Mouse (Mus musculus): ENCODE measurements at regions not wholly inside any gene's neighbourhood (a gene's known extent, or its start where the extent isn't known, plus 50 kb on each side); places are given as distances from the start of the nearest gene placed in this dataset.

DNA sequence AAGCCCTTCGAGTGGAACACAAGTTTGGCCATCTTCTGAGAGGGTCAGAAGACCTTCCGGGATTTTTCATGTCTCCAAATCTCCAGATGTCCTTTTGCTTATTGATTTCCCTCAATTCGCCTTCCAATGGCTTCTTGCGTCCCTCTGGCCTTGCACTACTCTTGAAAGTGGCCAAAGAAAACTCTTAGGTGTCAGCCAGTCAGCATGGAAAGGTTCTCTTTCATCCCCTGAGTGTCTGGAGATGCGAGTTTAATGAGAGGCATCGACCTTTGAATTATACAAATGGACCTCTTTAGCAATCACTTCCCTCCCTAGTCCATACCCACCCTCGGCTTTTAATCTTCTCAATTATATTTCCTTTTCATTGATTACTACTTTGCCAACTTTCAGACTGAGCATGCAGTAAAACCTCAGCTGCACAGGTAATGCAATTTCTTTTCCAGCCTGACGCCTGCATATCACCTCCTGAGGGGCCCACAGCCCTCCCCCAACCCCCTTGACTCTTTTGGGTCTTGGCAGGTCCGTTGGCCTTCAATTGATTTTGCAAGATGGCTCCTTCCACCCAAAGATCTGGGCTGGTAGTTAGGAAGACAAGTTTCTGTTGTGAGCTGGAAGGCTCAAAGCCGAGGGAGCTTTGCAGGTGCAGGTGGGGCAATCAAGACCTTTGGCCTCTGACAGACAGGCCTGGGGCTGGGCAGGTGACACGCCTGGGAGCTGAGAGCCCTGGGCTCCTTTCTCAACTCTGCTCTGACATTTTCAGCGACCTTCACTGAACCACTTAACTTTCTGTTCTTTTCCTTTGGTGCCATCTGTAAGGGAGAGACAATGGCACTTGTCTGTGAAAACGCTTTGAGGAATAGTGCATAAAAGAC is 461.8 kb downstream of the Ccdc171 start:
- DNase-seq: no peak

DNA sequence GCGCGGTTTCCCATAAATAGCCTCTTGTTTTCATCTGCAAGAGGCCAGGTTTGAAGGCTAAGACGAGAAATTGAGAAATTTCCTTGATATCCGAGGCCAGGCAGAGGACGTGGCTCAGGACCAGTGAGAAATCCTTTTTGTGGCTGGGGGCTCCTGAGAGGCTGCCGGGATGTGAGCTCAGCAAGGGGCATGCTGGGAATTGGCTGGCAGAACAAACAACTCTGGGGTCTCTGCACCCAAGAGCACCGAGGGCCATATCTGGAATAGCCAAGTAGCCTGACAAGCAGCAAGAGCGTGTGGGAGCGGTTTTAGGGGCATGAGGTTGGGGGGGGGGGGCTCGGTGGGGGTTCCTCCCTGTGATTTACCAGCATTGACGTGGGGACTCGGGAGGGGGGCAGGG is 462.5 kb downstream of the Ccdc171 start:
- no peak for DNase-seq

DNA sequence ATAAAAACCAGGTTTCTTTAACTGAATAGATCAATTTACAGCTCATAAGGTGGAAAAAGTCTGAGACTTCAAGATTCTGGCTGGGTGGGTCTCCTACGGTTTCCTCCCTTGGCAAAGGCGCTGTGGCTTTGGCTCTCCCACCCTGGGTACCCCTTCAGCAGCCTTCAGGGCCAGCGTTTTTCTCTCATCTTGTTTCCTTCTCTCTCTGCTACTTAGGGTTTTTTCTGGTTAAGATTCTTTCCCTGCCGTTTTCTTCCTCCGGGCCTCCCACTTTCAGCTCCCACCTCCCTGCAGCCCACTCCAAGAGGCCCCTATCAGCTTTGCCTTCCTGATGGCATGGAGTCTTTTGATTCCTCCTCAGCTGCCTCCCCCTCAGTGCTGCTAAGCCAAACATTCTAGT is 463.0 kb downstream of the Ccdc171 start:
- DNase-seq: no peak

DNA sequence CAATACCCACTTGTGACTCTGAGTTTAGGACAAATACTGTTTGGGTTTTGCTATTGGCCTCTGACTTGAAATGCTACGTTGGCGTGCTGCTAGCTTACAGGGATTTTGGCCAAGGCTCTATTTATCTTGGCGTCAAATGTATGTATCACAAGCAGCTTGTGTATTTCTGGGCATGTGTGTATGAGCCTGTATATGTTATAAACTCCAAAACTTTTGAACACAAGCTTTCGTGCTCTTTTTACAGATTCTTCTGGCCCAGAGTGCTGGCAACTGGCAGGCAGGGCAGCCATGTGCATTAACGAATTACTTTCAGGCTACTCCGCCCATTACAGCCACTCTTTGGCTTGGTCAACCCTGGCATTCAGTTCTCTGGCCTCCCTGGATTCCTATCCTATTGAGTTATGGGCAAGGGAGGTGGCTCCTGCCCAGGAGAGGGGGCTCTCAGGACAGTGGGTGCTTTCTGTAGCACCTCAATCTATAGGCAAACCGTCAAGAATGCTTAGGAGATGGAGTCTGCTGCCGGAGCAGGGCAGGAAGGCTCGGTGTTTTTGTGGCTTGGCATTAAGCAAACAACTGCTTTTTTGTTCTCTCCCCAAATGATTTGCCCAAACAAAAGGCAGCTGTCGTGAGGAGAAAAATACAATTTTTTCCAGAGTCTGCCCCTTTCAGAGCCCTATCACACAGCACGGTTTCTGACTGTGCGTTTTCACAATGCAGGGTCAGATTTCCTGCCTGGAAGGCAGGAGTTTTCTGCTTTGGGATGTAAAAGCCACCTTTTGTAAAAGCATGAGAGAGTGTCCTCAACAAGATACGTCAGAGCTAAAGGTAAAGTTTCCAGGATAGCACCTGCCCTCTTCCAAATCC is 465.0 kb downstream of the Ccdc171 start:
- DNase-seq: no peak

DNA sequence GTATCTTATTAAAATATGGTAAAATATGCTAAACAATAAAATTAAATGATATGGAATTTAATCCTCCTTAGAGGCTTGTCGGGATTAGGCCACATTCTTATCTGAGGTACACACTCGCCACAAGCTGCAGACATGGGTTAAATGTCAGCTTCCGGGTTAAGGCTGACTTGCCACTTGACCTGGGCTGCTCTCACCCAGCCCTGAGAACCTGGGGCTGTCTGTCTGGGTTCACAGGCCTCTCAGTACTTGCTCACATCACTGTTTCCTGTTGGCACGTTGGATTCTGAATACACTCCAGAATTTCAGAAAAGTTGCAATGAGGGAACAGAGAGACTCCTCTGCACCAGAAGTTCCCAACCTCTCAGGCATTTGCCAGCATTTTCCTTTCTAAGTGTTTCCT is 465.9 kb downstream of the Ccdc171 start:
- no peak for DNase-seq

DNA sequence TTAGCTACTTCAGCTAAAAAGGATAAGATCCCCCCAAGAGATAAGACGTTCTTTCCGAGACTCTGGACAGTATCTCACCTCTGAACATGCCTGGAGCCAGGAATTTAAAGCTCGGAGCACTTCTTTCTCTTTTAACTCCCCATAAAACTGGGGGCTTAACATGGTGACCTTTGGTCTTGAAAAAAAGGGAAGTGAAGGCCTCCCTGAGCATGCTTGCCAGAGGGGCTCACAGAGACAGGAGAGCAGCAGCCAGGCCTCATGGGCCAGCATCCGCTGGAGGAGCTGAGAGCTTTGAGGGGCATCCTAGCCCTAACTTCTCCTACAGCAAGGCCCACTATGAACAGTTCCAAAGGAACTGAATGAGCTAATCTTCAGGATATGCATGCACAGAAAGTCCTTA is 471.7 kb downstream of the Ccdc171 start:
- DNase-seq: no peak

DNA sequence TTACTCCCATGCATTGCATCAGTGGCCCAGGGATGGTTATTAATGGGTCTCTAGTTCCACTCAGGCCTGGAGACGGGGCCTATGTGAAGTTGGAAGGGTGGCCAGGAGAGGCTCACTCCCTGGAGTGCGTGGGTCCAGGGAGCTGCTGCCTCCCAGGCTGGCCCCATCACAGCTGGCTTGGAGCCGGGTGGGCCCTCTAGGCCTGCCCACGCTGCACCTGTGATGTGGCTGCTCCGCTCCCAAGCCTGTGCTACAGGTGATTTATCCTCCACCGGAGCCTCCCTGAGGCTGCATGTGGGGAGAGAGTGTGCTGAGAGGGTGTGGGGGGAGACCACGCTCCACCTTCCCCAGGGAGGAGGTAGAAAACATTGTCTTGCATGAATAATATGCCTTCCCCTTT is 476.3 kb downstream of the Ccdc171 start:
- DNase-seq: no peak

DNA sequence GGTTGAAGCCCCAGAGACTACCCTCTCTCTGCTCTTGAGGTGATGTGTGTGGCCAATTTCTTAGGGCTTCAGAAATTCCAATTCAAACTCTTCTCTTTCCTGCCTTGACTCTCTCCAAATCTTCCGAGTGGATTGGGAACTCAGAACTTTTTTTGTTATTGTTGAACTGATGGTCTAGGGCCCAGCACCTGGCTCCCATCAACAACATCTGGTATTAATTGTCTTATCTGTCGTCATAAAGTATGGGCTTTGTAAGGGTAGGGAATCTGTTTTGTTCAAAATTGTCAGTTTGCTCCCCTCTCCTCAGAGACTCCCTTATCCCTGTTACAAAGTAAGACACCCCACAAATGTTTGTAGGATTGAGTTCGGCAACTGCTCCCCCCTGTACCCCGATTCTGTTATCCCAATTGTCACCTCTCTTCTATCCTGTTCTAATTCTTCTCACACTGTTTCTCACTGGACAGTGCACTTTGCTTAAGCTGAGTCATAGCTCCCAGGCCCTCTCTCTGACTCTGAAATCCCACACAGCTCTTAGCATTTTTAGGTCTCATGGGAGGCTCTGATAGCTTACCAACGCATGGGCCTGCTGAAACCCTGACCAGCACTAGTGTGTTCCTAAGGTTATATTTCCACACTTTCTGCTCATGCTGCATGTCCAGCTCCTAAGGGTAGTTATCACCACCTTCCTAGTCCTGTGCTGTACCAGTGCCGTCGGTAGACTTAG is 478.9 kb downstream of the Ccdc171 start:
- no peak for DNase-seq

DNA sequence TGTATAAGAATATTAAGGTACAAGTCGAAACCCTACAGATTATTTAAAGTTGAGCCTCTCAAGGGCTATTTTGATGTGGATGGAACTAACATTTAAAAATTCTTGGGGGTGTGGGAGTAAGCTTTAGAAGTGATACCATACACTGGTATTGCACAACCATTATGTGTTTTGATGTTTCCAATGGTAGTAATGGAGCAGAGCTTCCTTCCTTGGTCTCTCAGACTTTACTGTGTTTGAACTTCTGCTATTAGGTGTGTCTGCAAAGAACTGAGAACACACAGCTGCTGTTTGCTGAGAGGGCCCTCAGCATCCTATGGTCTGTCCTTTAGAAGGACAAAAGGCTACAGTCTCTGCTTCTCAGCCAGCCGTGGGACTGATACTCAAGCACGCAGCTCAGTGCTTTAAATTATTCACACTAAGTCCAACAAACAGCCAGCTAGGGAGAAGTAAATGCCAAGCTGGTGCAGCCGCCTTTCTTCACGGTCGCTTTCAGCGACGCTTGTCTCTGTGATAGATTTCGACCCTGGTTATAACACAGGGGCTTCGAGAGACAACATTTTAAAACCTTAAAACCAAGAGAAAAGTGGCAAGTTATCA is 479.5 kb downstream of the Ccdc171 start:
- DNase-seq: no peak

DNA sequence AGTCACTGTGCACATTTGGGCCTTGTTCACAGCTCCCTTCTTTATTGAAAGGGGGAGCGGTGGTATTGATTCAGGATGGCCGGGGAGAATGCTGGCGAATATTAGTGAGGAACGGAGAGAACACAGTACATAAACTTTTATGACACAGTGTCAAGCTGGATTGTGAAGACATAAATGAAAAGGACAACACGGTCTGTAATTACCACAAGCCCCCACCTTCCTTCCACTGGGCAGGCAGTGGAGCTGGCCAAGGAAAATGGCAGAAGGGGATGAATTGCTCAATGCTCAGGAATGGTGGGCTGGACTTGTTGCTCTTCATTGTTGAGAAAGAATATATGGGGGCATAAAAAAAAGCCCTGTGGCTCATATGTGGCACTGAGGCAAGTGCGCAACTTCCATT is 486.6 kb downstream of the Ccdc171 start:
- DNase-seq: no peak

DNA sequence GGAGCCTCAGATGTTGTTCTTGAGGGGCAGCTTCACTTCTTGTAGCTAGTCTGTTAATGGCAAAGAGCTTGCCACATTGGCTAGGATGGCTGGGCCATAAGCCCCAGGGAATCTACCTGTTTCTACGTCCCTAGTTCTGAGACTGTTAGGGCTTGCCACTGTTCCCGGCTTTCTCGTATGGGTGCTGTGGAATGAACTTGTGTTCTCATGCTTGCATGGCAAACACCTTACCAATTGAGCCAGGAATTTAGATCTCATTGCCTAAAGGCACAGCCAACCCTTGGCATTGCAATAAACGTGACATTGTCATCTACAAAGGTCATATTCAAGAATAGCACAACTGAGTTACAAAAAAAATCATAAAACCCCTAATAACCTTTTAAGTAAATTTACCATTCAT is 489.8 kb downstream of the Ccdc171 start:
- DNase-seq: no peak

DNA sequence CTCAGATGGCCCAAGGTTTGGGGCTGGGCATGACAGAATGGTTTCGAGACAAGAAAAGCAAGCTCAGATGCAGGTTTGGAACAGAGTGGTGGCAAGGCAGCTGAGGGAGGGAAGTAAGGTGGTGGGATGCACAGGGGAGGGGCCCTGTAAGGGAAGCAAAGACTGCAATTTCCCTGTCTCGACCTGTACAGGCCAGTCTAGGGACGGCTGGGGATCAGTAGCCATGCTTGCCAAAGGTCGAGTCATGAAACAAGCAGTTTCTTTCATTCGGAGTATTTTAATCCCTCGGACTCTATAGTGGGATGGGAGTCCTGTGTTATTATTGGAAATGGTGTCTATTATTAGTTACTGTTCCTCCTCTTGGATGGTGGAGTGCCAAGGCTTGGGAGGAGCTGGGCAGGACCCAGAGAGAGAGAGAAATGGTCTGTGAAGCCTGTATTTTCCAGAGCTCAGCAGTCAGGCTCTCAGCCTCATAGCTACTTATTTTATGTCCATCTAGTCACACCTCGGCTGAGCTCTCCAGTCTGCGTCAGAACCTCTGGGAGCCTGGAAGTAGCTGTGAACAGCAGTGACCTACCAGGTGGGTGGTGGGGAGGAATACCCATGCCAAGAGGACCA is 490.3 kb downstream of the Ccdc171 start:
- no peak for DNase-seq

DNA sequence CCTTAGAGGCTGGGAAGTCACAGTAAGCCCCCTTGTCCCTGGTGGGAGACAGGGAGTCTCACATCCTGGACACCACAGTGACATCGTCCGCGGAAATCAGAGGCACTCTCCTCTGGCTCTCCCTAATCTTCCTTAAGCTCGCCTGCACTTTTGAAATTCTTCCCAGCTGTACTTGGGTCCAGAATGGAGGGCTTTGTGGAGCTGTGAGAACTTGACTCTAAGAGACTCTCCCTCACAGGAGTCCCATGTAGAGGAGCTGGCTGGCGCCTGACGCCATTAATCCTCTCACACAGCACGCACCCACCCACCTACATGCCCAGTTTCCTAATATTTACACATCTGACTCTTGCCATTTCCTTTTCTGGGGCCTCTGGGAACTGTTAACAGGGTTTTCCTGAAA is 492.8 kb downstream of the Ccdc171 start:
- no peak for DNase-seq

DNA sequence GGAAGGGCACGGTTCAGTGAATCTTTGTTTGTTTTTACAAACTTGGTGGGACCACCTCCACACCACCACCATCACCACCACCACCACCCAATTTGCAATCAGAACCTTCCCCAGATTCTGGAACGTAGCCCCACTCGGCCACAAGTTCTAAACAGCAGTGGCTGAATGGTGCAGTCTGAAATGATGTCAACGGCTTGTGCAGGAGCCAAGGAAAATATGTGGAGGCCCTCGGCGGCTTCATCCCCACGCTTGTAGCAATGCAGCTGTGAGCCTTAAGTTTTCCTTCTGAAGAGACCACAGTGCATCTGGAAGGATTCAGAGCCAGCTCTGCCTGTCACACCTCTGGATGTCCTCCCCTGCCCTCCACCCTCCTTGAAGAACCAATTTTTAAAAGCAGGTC is 493.4 kb downstream of the Ccdc171 start:
- no peak for DNase-seq

DNA sequence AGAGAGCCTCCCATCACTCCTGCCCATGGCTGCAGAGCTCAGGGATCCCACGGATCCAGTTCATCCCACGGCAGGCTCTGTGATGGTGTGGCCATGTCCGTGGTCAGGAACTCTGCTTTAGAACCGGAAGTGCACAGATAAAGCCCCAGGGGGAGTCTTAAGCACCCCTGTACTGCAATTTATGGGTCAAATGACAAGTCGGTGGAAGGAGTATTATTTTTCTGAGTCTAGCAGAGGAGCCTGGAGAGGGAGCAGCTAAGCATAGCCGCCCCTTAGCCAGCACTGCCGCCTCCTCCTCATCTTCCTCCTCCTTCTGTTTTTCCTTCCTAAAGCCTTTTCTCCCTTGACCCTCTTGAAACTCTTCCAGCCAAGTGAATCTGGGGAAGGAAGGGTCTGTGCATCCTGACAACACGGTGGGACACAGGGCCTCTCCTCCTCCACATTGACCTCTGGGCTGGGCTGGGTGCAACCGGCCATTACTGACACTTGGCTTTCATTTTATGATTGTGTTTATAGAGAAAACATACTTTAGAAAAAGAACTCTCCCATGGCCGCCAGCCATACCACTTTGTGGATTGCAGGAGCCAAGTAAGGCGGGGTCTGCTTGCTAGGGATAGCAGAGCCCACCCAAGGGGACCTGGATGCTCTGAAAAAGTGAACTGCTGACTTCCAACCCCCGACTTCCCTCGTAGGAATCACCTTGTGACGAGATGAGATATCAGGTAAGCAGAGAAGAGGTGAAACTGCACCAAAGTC is 494.3 kb downstream of the Ccdc171 start:
- DNase-seq: no peak

DNA sequence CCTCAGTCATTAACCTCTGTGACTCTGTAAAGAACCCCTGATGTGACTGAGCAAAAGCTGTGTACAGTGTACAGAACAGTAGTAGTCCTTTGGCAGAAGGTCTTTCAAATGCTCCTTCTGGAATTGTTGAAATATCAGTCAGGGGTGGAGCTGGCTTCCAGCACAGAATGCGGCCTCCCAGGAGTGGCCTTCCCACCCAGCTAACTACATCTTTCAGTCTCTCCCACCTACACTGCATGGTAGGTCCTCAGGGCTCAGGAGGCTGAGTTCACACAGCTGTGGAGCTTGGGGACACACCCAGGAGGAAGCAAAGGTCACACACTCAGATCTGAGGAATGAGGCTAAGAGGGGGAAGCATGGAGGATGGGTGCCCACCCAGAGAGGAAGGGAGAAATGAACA is 495.3 kb downstream of the Ccdc171 start:
- no peak for DNase-seq

DNA sequence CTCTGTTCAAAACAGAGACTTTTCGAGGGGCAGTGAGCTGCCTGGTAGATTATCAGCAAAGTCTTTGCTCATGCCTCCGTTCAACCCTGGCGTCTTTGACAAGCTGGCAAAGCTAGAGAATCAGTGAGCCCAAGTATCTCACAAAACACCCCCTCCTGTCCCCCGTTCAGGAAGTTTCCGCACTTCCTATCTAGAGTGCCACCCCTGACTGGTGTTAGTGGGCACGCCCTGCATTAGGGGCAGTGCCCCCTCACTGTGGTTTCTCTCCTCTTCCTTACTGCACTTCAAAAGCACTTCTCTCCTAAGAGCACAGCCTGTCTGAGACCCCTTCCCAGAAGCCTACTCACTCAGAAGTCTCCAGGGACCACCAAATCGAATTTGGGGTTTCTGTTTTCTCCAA is 497.0 kb downstream of the Ccdc171 start:
- no peak for DNase-seq

DNA sequence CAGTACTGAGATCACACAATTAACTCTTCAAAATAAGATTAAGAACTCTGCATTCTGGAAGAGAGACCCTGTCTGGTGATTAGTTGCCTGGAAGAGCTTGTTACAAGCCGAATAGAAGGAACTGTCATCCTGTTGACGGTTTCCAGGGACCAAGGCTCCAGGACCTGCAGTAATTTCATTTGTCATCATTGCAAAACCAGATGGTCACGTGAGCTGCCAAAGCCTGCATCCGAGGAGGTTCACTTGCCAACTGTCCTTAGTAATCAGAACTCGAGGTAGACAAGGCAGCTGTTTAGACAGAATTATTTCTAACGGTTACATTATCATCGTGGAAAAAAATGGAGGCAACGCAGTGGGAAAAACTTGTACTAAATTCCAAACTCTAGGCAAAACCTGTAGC is 500.8 kb downstream of the Ccdc171 start:
- DNase-seq: no peak

DNA sequence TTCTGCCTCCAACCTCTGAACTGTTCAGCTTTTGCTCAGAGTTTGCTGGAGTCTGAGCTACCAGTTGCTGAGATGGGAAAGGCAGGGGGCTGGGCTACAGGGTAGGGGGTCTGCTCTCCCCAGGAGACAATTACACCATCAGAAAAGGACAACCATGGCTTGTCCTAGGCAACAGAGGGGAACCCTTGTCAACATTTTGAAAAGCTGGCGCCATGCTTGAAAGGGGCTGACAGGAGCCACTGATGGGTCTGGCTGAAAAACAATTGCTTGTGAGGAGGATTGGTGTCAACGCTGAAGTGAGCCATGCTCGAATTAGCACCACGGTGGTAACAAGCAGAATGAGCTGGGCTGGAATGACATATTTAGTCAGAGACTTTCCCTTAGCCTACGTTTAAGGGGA is 502.8 kb downstream of the Ccdc171 start:
- no peak for DNase-seq

DNA sequence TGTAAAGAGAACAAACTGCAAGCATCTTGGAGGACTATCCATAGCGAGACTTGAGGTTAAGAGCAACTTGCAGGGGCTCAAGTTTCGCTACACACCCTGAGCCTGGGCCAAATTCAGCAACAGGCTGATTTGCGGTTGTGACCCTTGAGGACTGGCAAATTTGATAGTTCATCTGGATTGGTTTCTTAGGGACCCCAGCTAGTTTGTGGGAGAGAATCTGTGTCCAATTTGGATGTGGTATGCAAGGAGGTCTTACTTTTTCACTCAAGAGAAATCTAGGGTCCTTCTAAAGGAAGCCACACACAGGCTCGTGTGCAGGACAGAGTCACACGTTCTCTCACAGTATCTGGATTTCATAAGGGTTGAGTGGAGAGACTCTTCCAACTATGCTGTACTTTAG is 505.6 kb downstream of the Ccdc171 start:
- no peak for DNase-seq

DNA sequence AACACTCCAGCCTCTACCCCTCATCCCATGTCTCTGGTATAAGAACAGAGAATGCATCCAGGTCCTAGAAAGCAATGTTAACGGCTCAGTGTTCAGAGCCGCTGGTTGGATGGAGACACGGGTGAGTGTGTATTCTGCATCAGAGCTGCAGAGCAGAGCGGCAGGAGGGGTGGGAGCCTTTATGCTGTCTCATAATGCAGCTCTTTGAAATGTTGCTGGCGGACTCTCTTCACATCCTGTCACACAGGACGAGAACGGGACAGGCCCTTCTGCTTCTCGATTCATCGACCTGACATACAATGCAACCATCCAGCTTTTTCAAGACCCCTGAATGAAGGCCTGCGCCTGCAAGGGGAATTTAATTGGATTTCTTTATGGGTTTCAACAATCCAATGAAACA is 507.2 kb downstream of the Ccdc171 start:
- DNase-seq: no peak

DNA sequence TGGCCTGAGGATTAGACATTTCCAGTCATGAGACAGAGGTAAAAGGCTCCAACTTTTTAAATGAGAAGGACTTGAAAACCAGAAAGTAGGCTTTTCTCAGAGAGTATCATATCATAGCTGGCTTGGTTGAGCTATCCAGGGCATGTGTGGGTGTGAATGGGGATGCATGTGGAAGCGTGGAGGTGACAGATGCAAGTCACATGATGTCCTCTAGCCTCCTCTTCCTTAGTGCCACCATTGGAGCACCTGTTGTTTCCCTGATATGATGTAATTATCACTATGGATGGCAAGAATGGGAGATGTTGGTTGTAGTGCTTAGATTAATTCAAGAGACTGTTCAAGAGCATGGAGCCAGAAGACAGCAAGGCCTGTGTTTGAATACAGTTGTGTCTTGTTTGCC is 510.0 kb downstream of the Ccdc171 start:
- DNase-seq: no peak
